Mouse (Mus musculus) C2C12 (cell line): ENCODE results near the gene Atg10. TPM values are rescaled to one million over a fixed set of nuclear protein-coding genes. Genes with fewer than 3 reads are reported as not detected.
A peak's percentile ranks its signal among the peaks of the same experiment; 100 is the strongest.
"Not testable (repeated sequence)": the region's sequence is repeated elsewhere in the genome, so short reads cannot be mapped to it uniquely, and the experiment has no call there.

Experiments
- H3K27me3 ChIP-seq: one replicate; pipeline ENCODE4 v1.6.1; 2011; ENCODE audit not compliant: control insufficient read depth, insufficient read depth, insufficient read length
- H3K36me3 ChIP-seq: one replicate; pipeline ENCODE4 v1.6.1; 2011; ENCODE audit not compliant: control insufficient read depth, insufficient read depth
- H3K4me3 ChIP-seq: one replicate; pipeline ENCODE4 v1.5.1; 2011; ENCODE audit warnings: mild to moderate bottlenecking, control low read depth; ENCODE audit not compliant: poor library complexity, insufficient read depth, severe bottlenecking
- H3K79me2 ChIP-seq: one replicate; pipeline ENCODE4 v1.6.1; 2011; ENCODE audit not compliant: control insufficient read depth, insufficient read depth
- H3K79me3 ChIP-seq: one replicate; pipeline ENCODE4 v1.6.1; 2011; ENCODE audit warnings: low read depth, control low read depth
- H3ac ChIP-seq: one replicate; pipeline ENCODE3; 2011; ENCODE audit warnings: low read depth; ENCODE audit not compliant: control insufficient read depth, insufficient read length
- CEBPB ChIP-seq: IDR thresholded peaks from one replicate; pipeline ENCODE4 v1.6.1; 2011; ENCODE audit warnings: low read depth, mild to moderate bottlenecking, control low read depth, moderate library complexity
- CTCF ChIP-seq: IDR thresholded peaks from one replicate; pipeline ENCODE4 v1.5.1; 2011; ENCODE audit not compliant: control insufficient read depth, insufficient read depth, insufficient read length
- FOSL1 ChIP-seq: IDR thresholded peaks from one replicate; pipeline ENCODE4 v1.8.0; 2011; ENCODE audit warnings: mild to moderate bottlenecking, low read length; ENCODE audit not compliant: poor library complexity, insufficient read depth, severe bottlenecking
- MAX ChIP-seq: IDR thresholded peaks from one replicate; pipeline ENCODE4 v1.6.1; 2011; ENCODE audit warnings: mild to moderate bottlenecking, control low read depth
- MYOD1 ChIP-seq: IDR thresholded peaks from one replicate; pipeline ENCODE4 v1.6.1; 2011; ENCODE audit warnings: low read depth; ENCODE audit not compliant: control insufficient read depth, insufficient read length
- MYOG ChIP-seq: IDR thresholded peaks from one replicate; pipeline ENCODE4 v1.6.1; 2011; ENCODE audit not compliant: control insufficient read depth, insufficient read length; ENCODE audit errors: extremely low read depth
- USF1 ChIP-seq: IDR thresholded peaks from one replicate; pipeline ENCODE4 v1.6.1; 2011; ENCODE audit warnings: low read depth, mild to moderate bottlenecking, control low read depth, moderate library complexity
- polyA plus RNA-seq: library from polyadenylated mRNA; unstranded; fragments of >200 nt; fragmentation: generic; extraction: Trizol; gene quantifications from one replicate; pipeline ENCODE4 v1.2.1, GENCODE M21; 2012; ENCODE audit warnings: missing spikeins

Atg10 gene
- polyA plus RNA-seq, 1 experiment = 2.5 TPM

DNA sequence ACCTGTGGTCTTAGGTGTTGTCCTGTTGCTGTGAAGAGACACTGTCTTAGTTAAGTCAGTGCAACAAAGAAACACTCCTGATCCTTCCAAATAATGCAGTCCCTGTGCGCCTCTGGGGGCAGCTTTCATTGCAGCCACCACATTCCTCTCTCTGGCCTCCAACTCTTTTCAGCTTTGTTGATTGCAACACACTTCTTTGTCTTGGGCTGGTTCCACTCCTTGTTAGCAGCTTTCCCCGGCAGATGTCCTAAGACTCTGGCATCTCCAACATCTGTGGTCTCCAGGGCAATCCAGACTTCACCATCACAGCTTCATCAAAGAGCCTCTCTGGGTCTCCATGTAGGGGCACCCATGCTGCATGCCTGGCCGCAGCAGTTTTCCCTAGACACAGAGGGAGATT, 290.5 kb downstream of the Atg10 start:
- no peak overlapping the region for H3ac ChIP-seq
- H3K79me2 ChIP-seq = no peaks in the 10 kb centered on the region
- H3K4me3 ChIP-seq = no peak overlapping the region
- no peaks in the 10 kb centered on the region for H3K79me3 ChIP-seq
- H3K27me3 ChIP-seq = no peaks in the 10 kb centered on the region
- H3K36me3 ChIP-seq = no peaks in the 10 kb centered on the region
- peak; percentile 42 for TF ChIP-seq CEBPB
- TF ChIP-seq MAX = no peak

DNA sequence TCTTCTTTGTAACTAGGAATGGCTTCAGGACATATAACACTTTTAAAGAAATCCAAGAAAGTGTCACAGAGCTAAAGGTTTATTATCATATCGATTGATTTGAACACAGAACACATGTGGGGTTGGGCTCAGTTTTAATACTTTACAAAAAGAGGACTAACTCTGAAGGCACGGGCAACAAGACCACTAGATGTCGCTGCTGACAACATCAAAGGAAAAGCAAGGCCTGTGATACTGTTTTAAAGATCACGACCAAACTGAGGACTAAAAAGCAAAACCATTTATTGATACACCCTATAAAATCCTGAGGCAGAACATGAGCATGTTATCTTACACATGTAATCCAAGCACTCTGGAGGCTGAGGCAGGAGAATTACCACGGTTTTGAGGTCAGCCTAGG, 293.9 kb downstream of the Atg10 start:
- Histone ChIP-seq H3K27me3 (no peaks in the 10 kb centered on the region), H3K79me3 (no peaks in the 10 kb centered on the region), H3K4me3 (no peak overlapping the region), H3K79me2 (no peaks in the 10 kb centered on the region), H3K36me3 (peaks cover 10% of the 10 kb centered on the region), H3ac (no peak overlapping the region)
- TF ChIP-seq MYOG = no peak
- TF ChIP-seq FOSL1 = no peak
- TF ChIP-seq MAX = no peak
- TF ChIP-seq USF1 = no peak

DNA sequence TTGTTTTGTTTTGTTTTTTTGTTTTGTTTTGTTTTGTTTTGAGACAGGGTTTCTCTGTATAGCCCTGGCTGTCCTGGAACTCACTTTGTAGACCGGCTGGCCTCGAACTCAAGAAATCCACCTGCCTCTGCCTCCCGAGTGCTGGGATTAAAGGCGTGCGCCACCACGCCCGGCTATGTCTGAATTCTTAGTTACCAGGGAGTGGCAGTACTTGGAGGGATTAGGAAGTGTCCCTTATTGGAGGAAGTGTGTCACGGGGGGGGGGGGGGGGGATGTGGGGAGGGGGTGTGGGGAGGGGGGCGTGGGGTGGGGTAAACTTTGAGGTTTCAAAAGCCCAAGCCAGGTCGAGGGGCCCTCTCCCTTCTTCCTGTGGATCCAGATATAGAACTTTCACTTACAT, 295.5 kb downstream of the Atg10 start:
- H3K4me3 ChIP-seq, H3K27me3 ChIP-seq, H3ac ChIP-seq: not testable (repeated sequence)
- Histone ChIP-seq H3K79me2 (peaks cover 13% of the 10 kb centered on the region), H3K79me3 (peaks cover 10% of the 10 kb centered on the region), H3K36me3 (peaks cover 14% of the 10 kb centered on the region)

DNA sequence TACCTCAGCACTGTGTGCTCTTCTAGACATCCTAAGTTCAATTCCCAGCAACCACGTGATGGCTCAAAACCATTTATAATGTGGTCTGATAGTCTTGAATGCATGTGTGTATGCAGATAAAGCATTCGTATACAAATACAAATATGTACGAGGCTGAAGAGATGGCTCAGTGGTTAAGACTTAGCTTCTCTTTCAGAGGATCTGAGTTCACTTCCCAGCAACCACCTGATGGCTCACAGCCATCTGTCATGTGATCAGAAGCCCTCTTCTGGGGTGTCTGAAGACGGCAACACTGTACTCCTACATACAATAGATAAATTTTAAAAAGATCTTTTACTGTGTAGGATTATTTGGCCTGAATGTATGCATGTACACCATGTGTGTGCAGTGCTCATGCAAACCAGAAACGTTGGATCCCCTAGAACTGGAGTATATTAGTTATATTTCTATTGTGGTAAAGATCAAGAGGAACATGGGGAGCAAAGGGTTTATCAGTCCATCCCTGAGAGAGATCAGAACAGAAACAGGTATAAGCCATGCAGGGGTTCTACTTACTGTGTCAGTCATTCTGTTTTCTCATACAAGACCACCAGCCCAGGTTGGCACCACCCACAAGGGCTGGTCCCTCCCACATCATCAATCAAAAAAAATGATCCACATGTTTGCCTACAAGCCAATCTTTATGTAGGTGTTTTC, 296.7 kb downstream of the Atg10 start:
- TF ChIP-seq FOSL1 (no peak), USF1 (peak; percentile 24), MYOD1 (no peak), CTCF (no peak), CEBPB (no peak)
- H3K79me2 ChIP-seq = peaks cover 16% of the 10 kb centered on the region
- H3K36me3 ChIP-seq = peaks cover 14% of the 10 kb centered on the region
- H3ac ChIP-seq = no peak overlapping the region
- peaks cover 11% of the 10 kb centered on the region for H3K79me3 ChIP-seq
- no peaks in the 10 kb centered on the region for H3K27me3 ChIP-seq
- no peak overlapping the region for H3K4me3 ChIP-seq

DNA sequence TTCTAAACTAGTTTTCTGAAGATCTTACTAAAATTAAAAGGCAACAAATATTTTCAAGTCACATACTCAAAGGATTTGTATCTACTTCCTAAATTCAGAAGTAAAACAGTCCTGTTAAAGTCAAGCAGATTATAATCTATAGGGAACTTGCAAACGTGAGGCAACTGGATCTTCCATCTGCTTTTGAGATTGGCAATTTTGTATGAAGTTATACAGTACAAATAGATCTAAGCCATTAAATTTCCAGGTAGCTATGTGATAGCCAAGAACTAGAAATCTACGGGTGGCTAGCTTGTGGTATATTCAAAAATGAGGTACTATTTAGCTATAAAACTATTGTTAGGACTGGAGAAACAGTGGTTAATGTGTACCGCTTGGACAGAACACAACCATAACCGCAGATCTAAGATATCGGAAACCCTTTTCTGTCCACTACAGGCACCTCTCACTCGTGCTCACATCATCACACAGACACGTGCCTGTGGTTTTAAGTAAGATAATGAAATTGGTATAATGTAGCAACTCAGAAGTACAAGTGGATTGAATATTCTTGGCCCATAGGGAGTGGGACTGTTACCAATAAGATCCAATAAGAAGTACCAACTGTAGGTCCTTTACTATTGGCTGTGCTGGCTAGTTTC, 297.5 kb downstream of the Atg10 start:
- Histone ChIP-seq H3K79me3 (peaks cover 11% of the 10 kb centered on the region), H3K36me3 (peaks cover 14% of the 10 kb centered on the region), H3K79me2 (peaks cover 16% of the 10 kb centered on the region), H3ac (no peak overlapping the region), H3K27me3 (no peaks in the 10 kb centered on the region), H3K4me3 (no peak overlapping the region)
- no peak for TF ChIP-seq MAX

DNA sequence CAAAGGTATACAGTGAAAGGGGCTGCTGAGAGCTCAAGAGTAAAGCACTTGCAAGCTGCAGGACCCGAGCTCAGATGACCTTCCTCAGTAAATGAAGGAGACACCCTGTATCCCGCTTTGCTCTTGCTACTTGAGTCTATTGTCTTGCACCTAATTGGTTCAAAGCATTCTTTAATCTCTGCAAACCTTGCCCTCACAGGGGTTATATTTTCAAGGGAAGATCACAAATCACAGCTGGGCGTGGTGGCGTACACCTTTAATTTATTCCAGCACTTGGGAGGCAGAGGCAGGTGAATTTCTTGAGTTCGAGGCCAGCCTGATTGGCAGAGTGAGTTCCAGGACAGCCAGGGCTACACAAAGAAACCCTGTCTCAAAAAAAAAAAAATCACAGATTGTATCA, 298.6 kb downstream of the Atg10 start:
- Histone ChIP-seq H3K36me3 (peaks cover 14% of the 10 kb centered on the region), H3K79me3 (peaks cover 11% of the 10 kb centered on the region), H3ac (no peak overlapping the region), H3K27me3 (no peaks in the 10 kb centered on the region), H3K79me2 (peaks cover 16% of the 10 kb centered on the region), H3K4me3 (no peak overlapping the region)
- TF ChIP-seq CTCF (no peak), CEBPB (no peak), MAX (no peak), USF1 (no peak), FOSL1 (no peak), MYOG (no peak), MYOD1 (no peak)

DNA sequence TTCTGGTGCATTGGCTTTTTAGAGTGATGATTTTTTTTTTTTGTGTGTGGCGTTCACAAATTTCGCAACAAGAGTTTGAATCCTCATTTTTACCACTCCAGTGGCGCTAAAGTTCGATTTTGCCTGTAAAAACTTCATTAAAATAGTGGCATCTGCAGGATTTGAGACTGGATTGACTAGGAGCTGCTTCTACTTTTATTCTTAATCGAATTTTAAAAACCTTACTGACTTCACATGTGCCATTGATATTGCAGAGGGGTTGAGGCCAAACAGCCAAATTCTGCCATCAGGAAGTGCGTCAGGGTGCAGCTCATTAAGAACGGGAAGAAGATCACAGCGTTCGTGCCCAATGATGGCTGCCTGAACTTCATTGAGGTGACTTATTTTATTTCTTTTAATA, 299.7 kb downstream of the Atg10 start:
- Histone ChIP-seq H3K79me3 (peaks cover 11% of the 10 kb centered on the region), H3ac (peak overlapping the region; percentile 49), H3K79me2 (peaks cover 16% of the 10 kb centered on the region), H3K4me3 (peak overlapping the region; percentile 84), H3K36me3 (peaks cover 14% of the 10 kb centered on the region), H3K27me3 (no peaks in the 10 kb centered on the region)
- TF ChIP-seq MYOG (no peak), MAX (no peak), CTCF (no peak), FOSL1 (no peak), MYOD1 (no peak), CEBPB (no peak), USF1 (no peak)

DNA sequence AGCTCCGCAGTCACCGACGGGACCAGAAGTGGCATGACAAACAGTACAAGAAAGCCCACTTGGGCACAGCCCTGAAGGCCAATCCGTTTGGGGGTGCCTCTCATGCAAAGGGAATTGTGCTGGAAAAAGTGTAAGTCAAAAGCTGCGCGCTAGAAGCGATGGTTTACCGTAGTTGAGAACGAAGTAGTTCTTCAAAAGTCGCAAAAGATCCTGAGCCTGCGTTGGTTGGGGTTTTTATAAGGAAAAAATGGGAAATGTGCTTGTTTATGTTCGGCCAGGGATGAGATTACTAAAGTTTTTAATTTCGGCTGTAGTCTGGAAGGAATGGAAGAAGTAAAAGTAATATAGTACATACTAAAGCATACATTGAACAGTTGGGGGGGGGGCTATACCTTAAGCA, 300.2 kb downstream of the Atg10 start:
- not testable (repeated sequence) for H3K27me3 ChIP-seq
- Histone ChIP-seq H3K36me3 (peaks cover 14% of the 10 kb centered on the region), H3K79me3 (peaks cover 11% of the 10 kb centered on the region), H3K79me2 (peaks cover 16% of the 10 kb centered on the region), H3ac (peak overlapping the region; percentile 99), H3K4me3 (peak overlapping the region; percentile 84)
